Mouse (Mus musculus) stomach, postnatal 0 days (tissue): ENCODE results near the gene Pla2g4a. TPM values are rescaled to one million over a fixed set of nuclear protein-coding genes. Genes with fewer than 3 reads are reported as not detected.

Experiments used
- ATAC-seq: fragments of 200-750 bp; cut with Nextera tagmentation; 2 replicates; pipeline ENCODE4 v1.8.0; 2017; ENCODE audit not compliant: low FRiP score, low TSS enrichment
- DNase-seq: peaks from one replicate; pipeline ENCODE4 v3.0.0-alpha.2; 2016; ENCODE audit warnings: low spot score
- H3K27ac ChIP-seq: fragments of 300-500 bp; sonication (generic); replicated peaks from 2 replicates; pipeline ENCODE4 v1.5.1; 2014; ENCODE audit warnings: mild to moderate bottlenecking, control low read depth
- H3K27me3 ChIP-seq: fragments of 300-500 bp; sonication (generic); 2 replicates; pipeline ENCODE4 v1.6.1; 2014; ENCODE audit warnings: low read length; ENCODE audit not compliant: control insufficient read depth, insufficient read depth
- H3K36me3 ChIP-seq: fragments of 300-500 bp; sonication (generic); 2 replicates; pipeline ENCODE4 v1.6.1; 2014; ENCODE audit warnings: low read length, mixed read lengths; ENCODE audit not compliant: control insufficient read depth, insufficient read depth
- H3K4me1 ChIP-seq: fragments of 300-500 bp; sonication (generic); replicated peaks from 2 replicates; pipeline ENCODE4 v1.6.1; 2014; ENCODE audit warnings: antibody characterized with exemption; ENCODE audit not compliant: control insufficient read depth, insufficient read depth
- H3K4me2 ChIP-seq: fragments of 300-500 bp; sonication (generic); replicated peaks from 2 replicates; pipeline ENCODE4 v1.6.1; 2014; ENCODE audit warnings: low read depth, mild to moderate bottlenecking, control low read depth, moderate library complexity
- H3K4me3 ChIP-seq: fragments of 300-500 bp; sonication (generic); 2 replicates; pipeline ENCODE4 v1.5.1; 2014; ENCODE audit warnings: low read depth, low read length, control low read depth
- H3K9ac ChIP-seq: fragments of 300-500 bp; sonication (generic); 2 replicates; pipeline ENCODE4 v1.6.1; 2014; ENCODE audit warnings: mild to moderate bottlenecking, low read length, control low read depth, mixed read lengths
- H3K9me3 ChIP-seq: fragments of 300-500 bp; sonication (generic); 2 replicates; pipeline ENCODE4 v1.6.1; 2016; ENCODE audit warnings: low read length; ENCODE audit not compliant: control insufficient read depth
- CTCF ChIP-seq: IDR thresholded peaks from 2 replicates; pipeline ENCODE4 v1.5.1; 2016; ENCODE audit warnings: antibody characterized with exemption, low read depth, mild to moderate bottlenecking, moderate library complexity
- EP300 ChIP-seq: optimal IDR thresholded peaks from 2 replicates; pipeline ENCODE3; 2016; ENCODE audit warnings: antibody characterized with exemption
- WGBS: fragments of 180-500 bp; shearing (Covaris S2); extraction: QIAGEN DNeasy Blood & Tissue Kit; methylation state at CpG from one replicate; pipeline ENCODE4 v1.1.7; 2014; 5-methylcytosine and 5-hydroxymethylcytosine counted together
- polyA plus RNA-seq: library from polyadenylated mRNA; unstranded; fragments of >200 nt; fragmentation: Nextera tagmentation; extraction: Ambion mirVana; gene quantifications from 2 replicates; pipeline ENCODE4 v1.2.1, GENCODE M21; 2015

The Pla2g4a gene
- polyA plus RNA-seq, 1 experiment from 2014 or later, result 31.4 TPM

DNA sequence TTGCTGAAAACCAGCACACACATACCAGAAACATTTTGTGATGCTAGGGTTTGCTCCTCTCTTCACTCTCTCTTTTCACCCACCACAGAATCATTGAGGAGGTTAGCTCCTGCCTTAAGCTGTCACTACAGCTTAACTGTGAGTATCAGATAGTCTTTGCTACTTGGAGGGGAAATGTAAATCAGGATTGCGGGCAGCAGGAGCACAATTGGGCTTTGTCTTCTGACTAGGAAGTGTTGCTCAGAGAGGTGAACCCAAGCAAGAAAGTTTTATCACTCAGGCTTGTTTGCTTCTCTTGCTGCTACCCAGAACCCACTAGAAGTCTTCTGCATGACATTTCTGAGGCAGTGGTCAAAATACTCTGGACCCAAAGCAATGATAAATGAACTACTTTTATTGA is 38.9 kb downstream of the Pla2g4a start:
- Histone ChIP-seq H3K27ac (peak overlapping the region; percentile 61), H3K9ac (no peak overlapping the region), H3K9me3 (no peaks in the 10 kb centered on the region), H3K36me3 (no peaks in the 10 kb centered on the region), H3K4me2 (peak overlapping the region; percentile 15), H3K27me3 (no peaks in the 10 kb centered on the region), H3K4me3 (no peak overlapping the region), H3K4me1 (no peaks in the 10 kb centered on the region)
- DNase-seq, result peak; percentile 28
- WGBS, result 47% methylated on average over 1 of the region's 1 CpGs
- TF ChIP-seq CTCF (no peak), EP300 (no peak)
- 0 out of 2 replicates have a peak, but pooled peaks have one; percentile 54 for ATAC-seq

DNA sequence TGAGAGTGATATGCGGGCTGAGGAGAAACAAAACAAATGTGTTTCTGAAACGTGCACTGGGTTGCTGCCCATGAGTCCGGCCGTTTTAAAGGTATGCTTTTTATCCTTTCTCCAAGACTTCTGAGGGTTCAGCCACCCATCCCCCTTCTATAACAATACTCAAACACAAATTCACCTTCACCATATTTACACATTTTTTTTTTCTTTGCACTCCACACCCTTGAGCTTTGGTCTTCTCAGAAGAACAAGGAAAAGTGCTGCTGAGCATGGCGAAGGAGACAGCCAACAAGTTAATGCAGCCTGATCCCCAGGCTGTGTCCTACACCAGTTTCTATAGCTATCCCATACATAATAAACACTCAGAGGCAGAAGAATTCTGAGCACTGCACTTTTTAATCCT is 39.8 kb downstream of the Pla2g4a start:
- WGBS, result 52% methylated on average over 5 of the region's 5 CpGs
- Histone ChIP-seq H3K27ac (peak overlapping the region; percentile 61), H3K4me1 (no peaks in the 10 kb centered on the region), H3K36me3 (no peaks in the 10 kb centered on the region), H3K9ac (no peak overlapping the region), H3K4me3 (no peak overlapping the region; the same call in 1 of the 2 replicates), H3K27me3 (no peaks in the 10 kb centered on the region), H3K9me3 (no peaks in the 10 kb centered on the region), H3K4me2 (peak overlapping the region; percentile 15)
- no peak for TF ChIP-seq CTCF
- no peak for TF ChIP-seq EP300
- ATAC-seq, result peak; percentile 58
- DNase-seq, result no peak

DNA sequence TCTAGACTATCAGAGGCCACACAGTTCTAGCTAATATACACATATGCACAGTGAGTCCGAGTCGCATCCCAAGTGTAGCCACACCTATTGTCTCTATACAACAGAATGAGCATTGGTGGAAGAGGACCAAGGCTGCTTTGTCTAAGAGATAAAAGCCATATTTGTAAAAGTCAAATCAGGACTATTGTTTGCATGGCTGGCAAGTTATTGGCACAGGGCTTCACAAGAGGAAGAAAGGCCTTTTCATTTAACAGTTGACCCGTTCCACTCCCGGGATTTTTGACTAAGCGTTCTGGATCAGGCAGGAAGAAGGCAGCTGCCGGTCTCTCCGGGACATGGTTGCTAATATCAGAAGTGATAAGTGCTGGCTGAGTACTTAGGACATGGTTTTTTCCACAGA is 41.8 kb downstream of the Pla2g4a start:
- H3K27me3 ChIP-seq, result no peaks in the 10 kb centered on the region
- H3K4me2 ChIP-seq, result no peak overlapping the region
- no peaks in the 10 kb centered on the region for H3K36me3 ChIP-seq
- 77% methylated on average over 7 of the region's 7 CpGs for WGBS
- ATAC-seq (peak; percentile 62; the same call in 1 of the 2 replicates), DNase-seq (no peak)
- no peaks in the 10 kb centered on the region for H3K4me1 ChIP-seq
- TF ChIP-seq EP300 (no peak), CTCF (no peak)
- H3K9ac ChIP-seq, result no peak overlapping the region
- H3K4me3 ChIP-seq, result no peak overlapping the region
- H3K27ac ChIP-seq, result no peak overlapping the region
- H3K9me3 ChIP-seq, result no peaks in the 10 kb centered on the region

DNA sequence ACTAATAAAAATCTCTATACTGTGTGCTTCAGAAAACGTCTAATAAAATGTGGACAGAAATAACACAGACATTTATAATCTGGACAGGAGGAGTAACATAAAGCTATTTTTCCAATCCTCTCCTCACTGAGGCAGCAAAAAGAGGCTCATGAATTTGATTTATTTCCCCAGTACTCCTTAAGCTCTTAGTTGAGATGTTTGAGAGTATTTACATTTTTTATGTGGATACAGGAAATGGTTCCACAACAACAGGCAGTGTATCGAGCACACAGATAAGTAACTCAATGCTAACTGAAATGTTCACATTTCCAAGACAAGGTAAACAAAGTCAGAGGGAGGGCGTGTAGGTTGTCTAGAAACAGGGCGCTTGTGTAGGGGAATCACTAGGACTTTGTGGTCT is 48.1 kb downstream of the Pla2g4a start:
- H3K27ac ChIP-seq, result no peak overlapping the region
- no peak for DNase-seq
- 24% methylated on average over 4 of the region's 4 CpGs for WGBS

GRCm38 (mm10) chr1:149911050-149911449 is 50.0 kb downstream of the Pla2g4a start:
- DNase-seq (no peak), ATAC-seq (no peak)
- no peak overlapping the region for H3K9ac ChIP-seq
- no peaks in the 10 kb centered on the region for H3K9me3 ChIP-seq
- no peaks in the 10 kb centered on the region for H3K36me3 ChIP-seq
- H3K4me3 ChIP-seq, result no peak overlapping the region
- no peak for TF ChIP-seq CTCF
- no peaks in the 10 kb centered on the region for H3K4me1 ChIP-seq
- no peak overlapping the region for H3K4me2 ChIP-seq
- WGBS, result 71% methylated on average over 4 of the region's 4 CpGs
- H3K27ac ChIP-seq, result no peak overlapping the region
- H3K27me3 ChIP-seq, result no peaks in the 10 kb centered on the region

More for the DNA sequence above, 48.1 kb downstream of the Pla2g4a start:
- Histone ChIP-seq H3K4me3 (no peak overlapping the region), H3K36me3 (no peaks in the 10 kb centered on the region), H3K4me2 (no peak overlapping the region), H3K27me3 (no peaks in the 10 kb centered on the region), H3K4me1 (no peaks in the 10 kb centered on the region), H3K9ac (no peak overlapping the region), H3K9me3 (no peaks in the 10 kb centered on the region)
- ATAC-seq, result no peak
- no peak for TF ChIP-seq EP300
- TF ChIP-seq CTCF, result no peak

GRCm38 (mm10) chr1:149898001-149898625 is 63.0 kb downstream of the Pla2g4a start:
- no peak for DNase-seq

More at GRCm38 (mm10) chr1:149898001-149898625, 63.0 kb downstream of the Pla2g4a start:
- Histone ChIP-seq H3K27me3 (no peaks in the 10 kb centered on the region), H3K36me3 (no peaks in the 10 kb centered on the region; the same call in 1 of the 2 replicates), H3K27ac (no peak overlapping the region), H3K9ac (no peak overlapping the region), H3K4me3 (no peak overlapping the region), H3K4me2 (no peak overlapping the region), H3K4me1 (no peaks in the 10 kb centered on the region), H3K9me3 (no peaks in the 10 kb centered on the region)
- no peak for TF ChIP-seq EP300
- no peak for TF ChIP-seq CTCF
- ATAC-seq, result no peak
- WGBS, result 68% methylated on average over 4 of the region's 4 CpGs
